Mouse (Mus musculus): ENCODE data around the gene Slc29a1.

Gene Slc29a1

DNA sequence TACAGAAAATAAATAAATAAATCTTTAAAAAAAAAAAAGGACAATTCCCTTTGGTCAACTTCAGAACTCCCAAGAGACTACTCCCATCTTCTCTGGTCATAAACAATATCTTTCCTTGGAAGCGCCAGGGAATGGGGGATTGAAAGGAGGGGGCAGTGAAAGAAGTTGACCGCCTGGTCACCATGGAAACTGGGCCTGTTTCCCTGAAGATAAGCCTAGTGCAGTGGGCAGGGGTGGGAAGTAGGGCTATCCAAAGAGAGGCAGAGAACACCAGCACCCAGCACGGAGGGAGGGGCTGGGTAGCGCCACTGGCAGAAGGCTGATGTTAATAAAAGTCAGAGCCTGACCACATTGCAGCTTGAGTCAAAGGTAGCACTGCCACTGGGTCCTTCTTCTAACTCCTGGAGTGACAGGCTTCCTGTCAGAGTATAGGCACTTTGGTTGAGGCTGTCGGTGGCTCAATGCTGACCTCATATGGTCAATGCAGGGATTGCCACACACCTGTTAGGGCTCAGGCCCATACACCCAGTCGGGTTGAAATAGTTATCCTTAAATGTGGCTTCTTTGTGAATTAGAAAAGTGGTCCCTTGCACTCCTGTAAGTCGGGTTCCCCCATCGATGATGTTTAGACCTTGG, 47.5 kb downstream of the Slc29a1 start:
- DNase-seq (ENCODE audit: low spot score in 2 of 2): peak; percentile 76 to 90

DNA sequence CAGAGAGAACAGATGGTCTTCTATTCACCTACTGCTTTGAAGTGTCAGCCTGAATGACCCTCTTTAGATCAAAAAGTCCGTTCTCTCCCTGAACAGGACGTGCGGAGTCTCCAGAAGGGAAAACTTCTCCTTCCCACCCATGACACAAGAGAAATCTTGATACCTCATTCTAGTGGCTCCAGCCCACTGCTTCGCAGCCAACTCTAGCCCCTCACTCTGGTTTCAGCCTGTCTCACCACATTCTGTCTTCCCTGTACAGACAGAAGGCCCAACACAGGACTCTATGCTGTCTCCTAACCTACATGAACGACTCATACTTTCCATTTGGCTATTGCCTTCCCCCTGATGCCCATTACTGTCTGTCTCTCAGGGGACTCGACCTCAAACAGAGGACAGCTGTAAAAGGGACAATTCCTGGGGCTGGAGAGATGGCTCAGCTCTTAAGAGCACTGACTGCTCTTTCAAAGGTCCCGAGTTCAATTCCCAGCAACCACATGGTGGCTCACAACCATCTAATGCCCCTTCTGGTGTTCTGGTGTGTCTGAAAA, 48.1 kb downstream of the Slc29a1 start:
- DNase-seq (ENCODE audit: low spot score in 2 of 2): no peak

DNA sequence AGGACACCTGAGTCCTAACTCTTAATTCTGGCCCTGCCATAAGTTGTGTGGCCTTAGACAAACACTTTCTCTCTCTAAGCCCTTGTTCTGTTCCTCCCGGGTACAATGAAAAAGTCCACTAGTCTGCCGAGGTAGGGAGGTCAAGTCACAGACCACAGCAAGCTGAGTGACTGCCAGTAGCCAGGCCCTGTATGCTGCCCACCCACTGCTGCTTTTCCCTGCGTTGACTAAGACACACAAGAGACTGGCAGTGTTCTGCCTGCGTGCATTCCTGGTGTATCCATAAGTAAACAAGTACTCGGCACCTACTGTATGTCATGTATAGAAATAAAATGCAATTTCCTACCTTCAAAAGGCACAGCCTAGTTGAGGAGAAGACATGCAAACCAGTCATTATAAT, 49.2 kb downstream of the Slc29a1 start:
- DNase-seq (ENCODE audit: low spot score in 2 of 2): no peak

DNA sequence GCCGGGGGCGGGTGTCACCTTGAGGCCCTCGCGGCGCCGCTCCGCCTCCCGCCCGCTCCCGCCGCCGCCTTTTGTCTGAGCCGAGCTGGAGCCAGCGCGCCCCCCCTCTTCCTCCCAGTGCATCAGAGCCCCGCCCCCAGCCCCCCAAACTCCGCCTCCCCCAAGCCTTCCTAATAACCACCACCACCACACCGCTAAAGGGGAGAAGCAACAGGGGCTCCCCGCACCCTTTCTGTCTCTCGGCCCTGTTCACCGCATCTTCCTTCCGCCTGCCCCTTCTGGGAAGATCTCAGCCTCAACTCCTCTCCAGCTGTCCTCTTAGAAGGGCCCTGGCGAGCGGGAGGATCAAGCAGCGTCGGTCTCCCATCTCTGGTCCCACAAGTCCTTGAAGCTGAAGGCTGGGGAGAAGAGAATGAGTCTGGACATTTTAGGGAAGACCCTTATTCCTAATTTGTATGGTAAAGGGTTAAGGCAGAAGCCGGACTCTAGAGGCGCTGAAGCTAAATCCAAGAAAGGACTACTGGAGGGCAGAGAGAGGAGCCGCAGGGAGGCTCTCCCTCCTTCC, 49.7 kb downstream of the Slc29a1 start, which contains the start of gene Tmem151b:
TSS of gene Tmem151b (minus strand) at position 61 of the 565 bp plus-strand sequence.
- DNase-seq (ENCODE audit: low spot score in 2 of 2): peak in 1 of 2 experiments; percentile 76

DNA sequence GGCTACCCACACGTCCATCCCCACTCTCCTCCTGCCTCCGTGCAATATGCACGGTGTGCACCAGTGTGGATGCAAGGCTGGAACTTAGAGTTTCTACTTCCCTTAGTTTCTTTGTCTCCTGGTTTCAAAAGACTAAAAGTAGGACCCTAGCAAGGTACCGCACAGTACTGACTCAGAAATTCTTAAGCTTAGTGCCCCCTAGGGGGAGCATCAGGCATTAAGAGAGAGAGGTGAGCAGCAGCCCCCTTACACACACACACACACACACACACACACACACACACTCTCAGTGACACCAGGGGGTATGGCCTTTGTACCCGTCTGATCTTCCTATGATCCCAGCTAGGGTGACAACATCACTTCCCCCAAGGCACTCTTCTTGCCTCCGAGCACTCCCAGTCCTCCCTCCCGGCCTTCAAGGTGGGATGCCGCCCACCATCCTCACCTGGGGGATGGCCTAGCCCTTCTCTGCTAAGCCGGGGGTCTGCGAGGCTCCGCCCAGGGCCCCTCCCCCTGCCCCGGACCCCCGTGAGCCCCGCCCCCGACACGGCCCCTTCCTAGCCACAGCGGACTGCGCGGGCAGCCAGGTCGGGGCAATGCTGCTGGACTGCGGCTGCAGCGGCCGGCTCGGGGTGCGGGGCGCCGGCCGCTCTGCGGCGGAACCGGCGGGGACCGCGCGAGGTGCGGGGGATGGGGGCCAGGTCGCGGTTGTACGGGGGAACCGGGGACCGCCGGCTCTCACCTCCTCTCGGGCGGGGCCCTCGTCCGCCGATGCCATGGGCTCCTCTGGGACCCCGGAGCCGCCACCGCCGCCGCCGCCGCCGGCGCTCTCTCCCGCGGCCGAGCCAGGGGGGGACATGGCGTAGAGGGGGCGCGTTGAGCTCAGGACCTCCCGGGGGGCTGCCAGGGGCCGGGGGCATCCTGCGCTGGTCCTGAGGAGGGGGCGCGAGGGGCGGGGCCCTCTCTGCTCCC, 50.6 kb downstream of the Slc29a1 start:
- peak in 1 of 2 experiments; percentile 66 for DNase-seq (ENCODE audit: low spot score in 2 of 2)

DNA sequence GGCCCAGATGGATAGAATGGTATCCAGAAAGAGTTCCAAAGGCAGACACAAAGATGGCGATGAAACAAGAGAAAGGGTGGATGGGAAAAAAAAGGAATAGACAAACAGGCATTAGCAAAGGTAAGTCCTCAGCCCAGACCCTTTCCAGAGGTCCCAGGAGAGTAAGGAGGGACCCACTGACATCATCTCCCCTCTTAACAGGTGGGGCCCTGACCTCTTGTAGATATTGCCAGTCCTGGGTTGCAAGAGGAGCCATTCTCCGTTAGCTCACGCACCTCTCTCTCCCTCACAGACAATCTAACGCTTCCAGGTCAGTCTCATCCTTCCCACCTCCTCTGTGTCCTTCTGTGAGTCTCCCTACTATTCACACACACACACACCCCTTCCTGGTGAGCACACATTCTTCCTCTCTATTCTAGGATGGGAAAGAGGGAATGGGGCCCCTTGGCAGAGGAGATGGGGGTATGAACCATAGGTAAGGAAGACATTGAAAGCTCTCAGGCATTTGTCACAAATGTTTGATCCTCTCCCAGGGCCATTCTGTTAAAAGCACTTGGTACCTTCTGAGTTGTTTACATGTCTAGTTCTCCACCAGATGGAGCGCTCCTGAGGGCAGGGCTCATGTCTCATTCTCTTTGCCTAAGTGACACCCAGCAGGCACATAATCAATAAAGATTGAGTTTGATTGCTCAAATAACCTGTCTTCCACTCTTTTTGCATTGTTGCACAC, 51.8 kb downstream of the Slc29a1 start:
- DNase-seq (ENCODE audit: low spot score in 2 of 2): no peak

DNA sequence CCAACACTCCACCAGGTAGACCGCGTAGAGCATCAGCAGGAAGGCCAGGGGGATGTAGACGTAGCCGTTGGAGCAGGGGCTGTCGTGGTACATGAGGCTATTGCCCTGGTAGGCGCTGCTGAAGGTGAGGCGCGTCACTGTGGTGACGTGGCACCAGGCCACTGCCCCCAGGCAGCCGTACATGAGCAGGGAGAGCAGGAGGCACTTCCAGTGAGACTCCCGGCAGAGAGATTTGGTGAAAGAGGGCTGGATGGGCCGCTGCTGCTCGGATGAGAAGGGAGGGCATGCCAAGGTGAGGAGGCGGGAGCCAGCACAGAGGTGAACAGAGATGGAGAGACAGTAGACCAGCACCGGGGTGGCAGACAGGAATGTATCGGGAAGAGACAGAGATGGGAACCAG, 52.5 kb downstream of the Slc29a1 start:
- DNase-seq (ENCODE audit: low spot score in 2 of 2): no peak

DNA sequence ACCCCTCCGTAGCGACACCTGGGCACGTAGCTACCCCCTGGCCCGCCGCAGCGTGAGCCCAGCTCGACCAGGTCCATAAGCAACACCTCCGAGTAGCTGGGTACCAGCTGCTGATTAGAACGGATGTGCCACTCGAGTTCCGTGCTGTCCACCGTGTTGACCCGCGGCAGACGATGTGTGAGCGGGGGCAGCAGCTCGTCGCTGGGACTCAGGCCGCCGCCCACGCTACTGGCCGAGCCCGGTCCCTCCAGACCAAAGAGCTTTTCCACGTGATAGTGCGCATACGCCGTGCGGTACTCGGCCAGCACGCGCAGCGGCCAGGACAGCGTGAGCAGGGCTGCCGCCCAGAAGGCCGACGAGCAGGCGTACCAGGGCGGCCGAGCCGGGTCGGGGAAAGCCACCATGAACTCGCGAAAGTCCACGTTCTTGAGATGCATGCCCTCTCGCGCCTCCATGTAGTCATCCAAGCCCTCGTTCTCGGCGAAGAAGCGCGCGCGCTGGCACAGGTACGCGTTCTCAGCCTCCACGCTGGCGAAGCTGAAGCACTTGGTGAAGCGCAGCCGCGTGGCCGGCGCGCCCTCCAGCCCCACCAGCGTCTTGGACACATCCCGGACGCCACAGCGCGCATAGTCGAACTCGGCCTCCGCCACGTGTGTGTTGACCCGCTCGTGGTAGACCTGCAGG, 54.0 kb downstream of the Slc29a1 start:
- DNase-seq (ENCODE audit: low spot score in 2 of 2): no peak

DNA sequence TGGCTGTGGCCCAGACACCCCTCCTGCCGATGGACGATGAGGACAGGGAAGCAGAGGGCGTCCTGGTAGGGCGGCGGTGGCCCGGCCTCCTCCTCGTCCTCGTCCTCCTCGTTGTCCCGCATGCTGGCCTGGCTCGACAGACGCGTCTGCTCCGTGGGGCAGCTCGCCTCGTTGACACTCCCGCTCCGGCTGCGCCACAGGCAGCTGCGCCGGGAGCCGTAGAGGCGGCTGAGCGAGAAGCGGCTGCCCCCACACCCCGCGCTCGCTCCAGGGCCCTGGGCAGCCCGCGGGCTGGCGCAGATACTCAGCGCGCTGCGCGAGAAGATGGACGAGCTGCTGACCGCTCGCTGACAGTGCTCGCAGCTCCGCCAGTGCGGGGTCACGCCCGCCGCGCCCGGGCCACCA, 54.5 kb downstream of the Slc29a1 start:
- DNase-seq (ENCODE audit: low spot score in 2 of 2): no peak

DNA sequence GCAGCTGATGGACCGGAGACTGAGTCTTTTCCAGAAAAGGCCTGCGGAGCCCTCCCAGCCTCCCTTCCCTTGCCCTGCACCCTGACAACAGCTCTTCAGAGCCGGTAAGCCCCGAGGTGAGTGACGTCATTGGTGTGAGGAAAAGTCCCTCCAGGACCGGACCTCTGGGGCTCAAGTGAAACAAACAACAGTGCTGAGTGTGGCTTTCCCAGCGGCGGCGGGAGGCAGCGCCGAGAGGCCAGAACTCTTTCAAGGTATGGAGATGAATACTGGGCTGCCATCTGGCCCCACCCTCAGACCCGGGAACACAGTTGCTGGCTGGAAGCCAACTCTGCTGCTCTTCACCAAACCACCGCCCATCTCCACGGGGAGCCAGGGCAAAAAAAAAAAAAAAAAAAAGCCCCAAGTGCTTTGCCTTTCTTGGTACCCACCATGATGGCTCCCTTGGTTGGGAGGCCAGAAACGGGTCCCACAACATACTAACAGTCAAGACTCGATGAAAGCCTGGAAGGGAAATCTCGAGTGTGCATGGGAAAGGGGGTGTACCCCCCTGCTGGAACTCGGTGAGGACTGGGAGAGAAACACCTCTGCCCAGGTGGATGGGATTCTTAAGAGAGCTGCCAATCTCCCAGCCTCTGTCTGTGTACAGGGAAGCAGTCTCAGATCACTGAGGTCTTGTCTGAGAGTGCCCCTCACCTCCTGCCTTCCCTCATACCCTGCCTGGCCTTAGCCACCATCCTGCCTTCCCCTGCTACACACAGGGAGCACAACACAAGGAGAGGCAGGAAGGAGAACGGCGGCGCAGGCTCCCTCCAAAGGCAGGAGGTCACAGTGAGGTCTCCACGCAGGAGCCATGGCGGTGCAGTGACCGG, 55.2 kb downstream of the Slc29a1 start:
- DNase-seq (ENCODE audit: low spot score in 2 of 2): peak in 1 of 2 experiments; percentile 64

DNA sequence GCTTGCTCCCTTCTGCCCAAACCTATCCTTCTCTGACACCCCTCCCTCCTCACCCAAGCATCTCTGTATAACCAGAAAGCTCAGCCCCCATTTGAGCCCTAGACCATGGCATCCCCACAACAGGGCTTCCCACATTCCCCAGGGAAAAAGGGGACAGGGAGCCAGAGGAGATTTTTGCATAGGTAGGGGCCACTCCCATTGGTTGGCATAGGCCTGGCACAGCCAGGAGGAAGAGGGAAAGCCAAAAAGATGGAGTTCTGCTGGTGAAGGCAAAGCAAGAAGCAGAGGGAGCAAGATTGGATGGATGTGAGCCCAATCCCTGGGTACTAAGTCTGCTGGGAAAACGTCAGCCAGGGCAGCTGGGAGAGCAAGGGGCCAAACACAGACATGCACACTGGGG, 56.3 kb downstream of the Slc29a1 start:
- no peak for DNase-seq (ENCODE audit: low spot score in 2 of 2)

DNA sequence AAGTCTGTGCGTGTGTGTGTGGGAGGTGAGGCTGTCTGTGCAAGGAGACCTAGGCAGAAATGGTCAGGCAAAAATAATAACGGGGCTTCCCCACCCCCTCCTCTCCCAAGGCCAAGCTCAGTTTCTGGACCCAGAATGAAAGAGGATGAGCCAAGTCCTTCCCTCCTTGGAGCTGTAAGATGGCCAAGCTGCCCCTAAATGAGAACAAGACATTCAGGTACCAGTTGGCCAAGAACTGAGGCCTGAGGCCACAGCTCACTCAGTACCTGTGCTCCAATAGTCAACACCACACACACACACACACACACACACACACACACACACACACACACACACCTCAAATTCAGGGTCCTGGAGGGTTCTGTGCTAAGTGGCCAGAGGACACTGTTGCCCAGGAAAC, 56.7 kb downstream of the Slc29a1 start:
- no peak for DNase-seq (ENCODE audit: low spot score in 2 of 2)

DNA sequence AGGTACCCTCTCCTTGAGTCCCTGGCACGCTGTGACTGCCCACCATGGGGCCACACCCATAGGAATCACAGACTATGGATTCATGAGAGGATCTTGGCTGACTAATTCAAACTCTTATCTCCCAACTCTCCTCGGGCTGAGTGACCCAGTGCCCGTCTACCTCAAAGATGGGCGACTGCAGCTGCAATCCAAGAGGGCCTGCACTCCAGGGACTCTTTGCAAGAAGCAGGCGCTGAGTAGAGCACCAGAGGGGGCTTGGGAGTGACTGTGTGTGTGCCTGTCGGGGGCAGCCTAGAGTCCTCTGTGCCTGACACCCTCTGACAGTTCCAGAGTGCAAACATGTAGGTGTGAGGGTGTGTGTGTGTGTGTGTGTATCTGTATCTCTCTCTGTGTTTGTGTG, 57.3 kb downstream of the Slc29a1 start:
- DNase-seq (ENCODE audit: low spot score in 2 of 2): no peak

DNA sequence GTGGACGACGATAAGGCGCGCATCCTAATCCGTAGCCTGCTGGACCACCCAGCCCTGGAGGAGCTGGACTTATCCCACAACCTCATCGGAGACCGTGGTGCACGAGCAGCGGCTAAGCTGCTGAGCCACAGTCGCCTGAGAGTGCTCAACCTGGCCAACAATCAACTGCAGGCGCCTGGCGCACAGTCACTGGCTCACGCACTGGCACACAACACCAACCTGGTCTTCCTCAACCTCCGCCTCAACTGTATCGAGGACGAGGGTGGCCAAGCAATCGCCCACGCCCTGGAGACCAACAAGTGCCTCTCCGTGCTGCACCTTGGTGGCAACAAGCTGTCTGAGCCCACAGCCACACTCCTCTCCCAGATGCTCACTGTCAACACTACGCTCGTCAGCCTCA, 59.7 kb downstream of the Slc29a1 start:
- no peak for DNase-seq (ENCODE audit: low spot score in 2 of 2)

DNA sequence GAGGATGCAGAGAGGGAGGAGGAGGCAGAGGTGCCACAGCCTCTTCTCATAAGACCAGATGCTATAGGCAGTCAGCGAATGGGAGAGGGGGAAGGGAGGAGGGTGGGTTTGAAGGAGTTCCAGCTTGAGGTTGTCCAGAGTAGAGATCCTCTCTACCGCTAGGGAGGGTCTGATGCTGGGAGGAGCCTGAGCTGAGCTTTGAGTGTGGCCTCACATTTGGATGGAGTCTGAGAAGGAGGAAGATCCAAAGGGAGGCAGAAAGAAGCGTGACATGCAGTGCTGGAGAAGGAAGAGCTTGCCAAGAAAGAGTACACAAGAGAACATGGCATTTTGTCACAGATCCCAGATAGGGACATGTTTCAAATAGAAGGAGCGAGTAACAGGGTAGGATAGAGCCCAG, 61.0 kb downstream of the Slc29a1 start:
- DNase-seq (ENCODE audit: low spot score in 2 of 2): no peak

DNA sequence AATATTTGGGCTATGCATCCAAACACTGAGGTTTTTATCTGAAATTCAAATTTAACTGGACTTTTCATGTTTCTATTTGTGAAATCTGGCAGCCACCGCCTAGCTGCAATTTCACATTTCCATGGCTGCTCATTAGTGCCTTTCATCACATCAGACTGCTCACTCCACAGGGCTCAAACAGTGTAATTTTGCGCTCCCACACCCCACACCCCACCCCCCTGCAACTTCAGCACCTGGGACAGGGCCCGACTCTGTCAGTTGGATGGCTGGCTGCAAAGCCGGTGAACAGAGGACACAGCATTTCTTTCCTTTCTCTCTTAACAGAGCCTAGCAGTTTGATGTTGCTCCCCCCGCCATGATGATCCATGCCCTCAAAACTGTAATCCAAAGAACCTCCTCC, 63.1 kb downstream of the Slc29a1 start:
- DNase-seq (ENCODE audit: low spot score in 2 of 2): no peak

Measured in cerebellum, postnatal 4 days (tissue).